Mouse (Mus musculus): ENCODE data around the gene Gins3. TPM values are rescaled to one million over a fixed set of nuclear protein-coding genes. Genes with fewer than 3 reads are reported as not detected.

The Gins3 gene
- 12.7 and 13.9 TPM in 2 replicates for total RNA-seq (2012; rRNA removed)

- in situ Hi-C loops (cut with MboI; ENCODE audit: low sequenced_read_pairs in 2 of 2, unreplicated experiment in 2 of 2), result no loop called here
- H3K9ac ChIP-seq (ENCODE audit: insufficient read depth, low read depth, low read length, poor library complexity, severe bottlenecking), result peak within 1 kb of the TSS; percentile 90
- TF ChIP-seq HCFC1 (IDR thresholded peaks at IDR 0.05; ENCODE audit: borderline replicate concordance, insufficient read depth, low read length), result peak; percentile 86
- TF ChIP-seq CHD2 (IDR thresholded peaks at IDR 0.05; ENCODE audit: low read depth, low read length), result no peak
- peak; percentile 34; the same call in 1 of the 2 replicates for TF ChIP-seq MAFK (IDR thresholded peaks at IDR 0.05; ENCODE audit: insufficient read depth, low read depth, low read length)
- peak; percentile 92 for DNase-seq (ENCODE audit: low read depth, low spot score)
- H3K27ac ChIP-seq (ENCODE audit: insufficient read depth, low read depth, low read length, poor library complexity, severe bottlenecking), result no peak within 1 kb of the TSS
- H3K4me3 ChIP-seq (ENCODE audit: insufficient read depth in 1 of 2, low read depth in 1 of 2, low read length in 2 of 2, poor library complexity in 1 of 2, severe bottlenecking in 1 of 2), result peak within 1 kb of the TSS; percentile 80 to 95
- no peaks in the 10 kb centered on the region for H3K9me3 ChIP-seq (ENCODE audit: control insufficient read depth, insufficient read depth, low read depth, low read length)
- H3K36me3 ChIP-seq (ENCODE audit: control insufficient read depth, insufficient read depth, low read length, poor library complexity, severe bottlenecking), result peaks cover 2% of the 10 kb centered on the region
- H3K4me1 ChIP-seq (ENCODE audit: control insufficient read depth in 2 of 2, insufficient read depth in 2 of 2, low read length in 2 of 2, poor library complexity in 1 of 2), result no peaks in the 10 kb centered on the region
Measured at GRCm38 (mm10) chr8:95633262-95634062, at the start of gene Gins3. TSS of gene Gins3 (plus strand) at chr8:95633453.

GRCm38 (mm10) chr8:95587339-95587738 is 45.9 kb upstream of the Gins3 start:
- Histone ChIP-seq H3K4me3 (ENCODE audit: insufficient read depth in 1 of 2, low read depth in 1 of 2, low read length in 2 of 2, poor library complexity in 1 of 2, severe bottlenecking in 1 of 2) (no peak overlapping the region), H3K36me3 (ENCODE audit: control insufficient read depth, insufficient read depth, low read length, poor library complexity, severe bottlenecking) (no peaks in the 10 kb centered on the region), H3K9me3 (ENCODE audit: control insufficient read depth, insufficient read depth, low read depth, low read length) (no peaks in the 10 kb centered on the region), H3K27ac (ENCODE audit: insufficient read depth, low read depth, low read length, poor library complexity, severe bottlenecking) (no peak overlapping the region), H3K9ac (ENCODE audit: insufficient read depth, low read depth, low read length, poor library complexity, severe bottlenecking) (no peak overlapping the region), H3K4me1 (ENCODE audit: control insufficient read depth in 2 of 2, insufficient read depth in 2 of 2, low read length in 2 of 2, poor library complexity in 1 of 2) (no peaks in the 10 kb centered on the region)
- DNase-seq (ENCODE audit: low read depth, low spot score), result no peak
- TF ChIP-seq CHD2 (IDR thresholded peaks at IDR 0.05; ENCODE audit: low read depth, low read length) (no peak), ZNF384 (IDR thresholded peaks at IDR 0.05; ENCODE audit: low read depth, low read length) (no peak), HCFC1 (IDR thresholded peaks at IDR 0.05; ENCODE audit: borderline replicate concordance, insufficient read depth, low read length) (no peak), ZC3H11A (IDR thresholded peaks at IDR 0.05; ENCODE audit: borderline replicate concordance, low read depth, low read length) (no peak), MAFK (IDR thresholded peaks at IDR 0.05; ENCODE audit: insufficient read depth, low read depth, low read length) (no peak)
- in situ Hi-C loops (cut with MboI; ENCODE audit: low sequenced_read_pairs in 2 of 2, unreplicated experiment in 2 of 2), result no loop called here

- DNase-seq (ENCODE audit: low read depth, low spot score), result no peak
- in situ Hi-C loops (cut with MboI; ENCODE audit: low sequenced_read_pairs in 2 of 2, unreplicated experiment in 2 of 2), result no loop called here
- Histone ChIP-seq H3K4me1 (ENCODE audit: control insufficient read depth in 2 of 2, insufficient read depth in 2 of 2, low read length in 2 of 2, poor library complexity in 1 of 2) (peaks cover 0 to 5% of the 10 kb centered on the region in 2 experiments; a peak in 2 of 4 replicates), H3K9me3 (ENCODE audit: control insufficient read depth, insufficient read depth, low read depth, low read length) (no peaks in the 10 kb centered on the region), H3K9ac (ENCODE audit: insufficient read depth, low read depth, low read length, poor library complexity, severe bottlenecking) (no peak overlapping the region), H3K36me3 (ENCODE audit: control insufficient read depth, insufficient read depth, low read length, poor library complexity, severe bottlenecking) (no peaks in the 10 kb centered on the region), H3K27ac (ENCODE audit: insufficient read depth, low read depth, low read length, poor library complexity, severe bottlenecking) (no peak overlapping the region), H3K4me3 (ENCODE audit: insufficient read depth in 1 of 2, low read depth in 1 of 2, low read length in 2 of 2, poor library complexity in 1 of 2, severe bottlenecking in 1 of 2) (no peak overlapping the region)
- TF ChIP-seq MAFK (IDR thresholded peaks at IDR 0.05; ENCODE audit: insufficient read depth, low read depth, low read length) (peak; percentile 34; the same call in 1 of the 2 replicates), HCFC1 (IDR thresholded peaks at IDR 0.05; ENCODE audit: borderline replicate concordance, insufficient read depth, low read length) (no peak), CHD2 (IDR thresholded peaks at IDR 0.05; ENCODE audit: low read depth, low read length) (no peak), ZNF384 (IDR thresholded peaks at IDR 0.05; ENCODE audit: low read depth, low read length) (no peak), ZC3H11A (IDR thresholded peaks at IDR 0.05; ENCODE audit: borderline replicate concordance, low read depth, low read length) (0 out of 2 replicates have a peak, but pooled peaks have one; percentile 25)
Measured at GRCm38 (mm10) chr8:95589282-95589681, 44.0 kb upstream of the Gins3 start.

GRCm38 (mm10) chr8:95590539-95590938 is 42.7 kb upstream of the Gins3 start:
- Histone ChIP-seq H3K4me3 (ENCODE audit: insufficient read depth in 1 of 2, low read depth in 1 of 2, low read length in 2 of 2, poor library complexity in 1 of 2, severe bottlenecking in 1 of 2) (no peak overlapping the region), H3K4me1 (ENCODE audit: control insufficient read depth in 2 of 2, insufficient read depth in 2 of 2, low read length in 2 of 2, poor library complexity in 1 of 2) (peaks cover 0 to 10% of the 10 kb centered on the region in 2 experiments; a peak in 2 of 4 replicates), H3K27ac (ENCODE audit: insufficient read depth, low read depth, low read length, poor library complexity, severe bottlenecking) (no peak overlapping the region), H3K9me3 (ENCODE audit: control insufficient read depth, insufficient read depth, low read depth, low read length) (no peaks in the 10 kb centered on the region), H3K36me3 (ENCODE audit: control insufficient read depth, insufficient read depth, low read length, poor library complexity, severe bottlenecking) (no peaks in the 10 kb centered on the region), H3K9ac (ENCODE audit: insufficient read depth, low read depth, low read length, poor library complexity, severe bottlenecking) (no peak overlapping the region)
- DNase-seq (ENCODE audit: low read depth, low spot score), result no peak
- in situ Hi-C loops (cut with MboI; ENCODE audit: low sequenced_read_pairs in 2 of 2, unreplicated experiment in 2 of 2), result no loop called here
- no peak for TF ChIP-seq ZC3H11A (IDR thresholded peaks at IDR 0.05; ENCODE audit: borderline replicate concordance, low read depth, low read length)
- no peak for TF ChIP-seq HCFC1 (IDR thresholded peaks at IDR 0.05; ENCODE audit: borderline replicate concordance, insufficient read depth, low read length)
- TF ChIP-seq CHD2 (IDR thresholded peaks at IDR 0.05; ENCODE audit: low read depth, low read length), result no peak
- TF ChIP-seq ZNF384 (IDR thresholded peaks at IDR 0.05; ENCODE audit: low read depth, low read length), result no peak
- TF ChIP-seq MAFK (IDR thresholded peaks at IDR 0.05; ENCODE audit: insufficient read depth, low read depth, low read length), result no peak

Measured in ES-E14 (cell line).